Mouse (Mus musculus): ENCODE measurements around the gene Il2rb.

GRCm38 (mm10) chr15:78476878-78477277 is 18.2 kb downstream of the Il2rb start:
- TF ChIP-seq CTCF (IDR thresholded peaks at IDR 0.05; ENCODE audit: low read depth) = no peak
- no peak for TF ChIP-seq EP300 (optimal IDR thresholded peaks at IDR 0.05)

Measured in stomach, postnatal 0 days (tissue).